Mouse (Mus musculus) heart, embryonic 14.5 days (tissue): Measurements from ENCODE around the gene Srsf4. TPM values are rescaled to one million over a fixed set of nuclear protein-coding genes. Genes with fewer than 3 reads are reported as not detected.

Source experiments
- ATAC-seq: fragments of 200-750 bp; cut with Nextera tagmentation; 2 replicates; pipeline ENCODE4 v1.8.0; 2017; ENCODE audit warnings: low read depth, moderate TSS enrichment; ENCODE audit not compliant: insufficient number of reproducible peaks, insufficient read depth, low FRiP score
- H3K27ac ChIP-seq, 2 experiments: fragments of 200-500 bp in 1 of 2; fragments of 300-500 bp in 1 of 2; sonication (generic) in 1 of 2; replicated peaks in 1 of 2; 2 replicates each; pipeline ENCODE4 v1.5.1; 2012 to 2014; ENCODE audit warnings: low read depth in 2 of 2, low read length in 2 of 2, control low read depth in 1 of 2, mild to moderate bottlenecking in 1 of 2, mixed read lengths in 1 of 2; ENCODE audit not compliant: control insufficient read depth in 1 of 2, insufficient read depth in 1 of 2
- H3K27me3 ChIP-seq: fragments of 300-500 bp; sonication (generic); 2 replicates; pipeline ENCODE4 v1.6.1; 2014; ENCODE audit warnings: mild to moderate bottlenecking, low read length, control low read depth; ENCODE audit not compliant: control insufficient read depth, insufficient read depth
- H3K36me3 ChIP-seq: fragments of 300-500 bp; sonication (generic); 2 replicates; pipeline ENCODE4 v1.6.1; 2014; ENCODE audit warnings: mild to moderate bottlenecking, control low read depth, low read length, mixed read lengths; ENCODE audit not compliant: control insufficient read depth, insufficient read depth
- H3K4me1 ChIP-seq, 2 experiments: fragments of 200-500 bp in 1 of 2; fragments of 300-500 bp in 1 of 2; sonication (generic) in 1 of 2; 2 replicates each; pipeline ENCODE4 v1.6.1; 2012 to 2014; ENCODE audit warnings: low read length in 2 of 2, control low read depth in 1 of 2, mixed read lengths in 1 of 2; ENCODE audit not compliant: control insufficient read depth in 2 of 2, insufficient read depth in 2 of 2
- H3K4me2 ChIP-seq: fragments of 300-500 bp; sonication (generic); 2 replicates; pipeline ENCODE4 v1.6.1; 2014; ENCODE audit warnings: mild to moderate bottlenecking, low read length
- H3K4me3 ChIP-seq, 2 experiments: fragments of 200-500 bp in 1 of 2; fragments of 300-500 bp in 1 of 2; sonication (generic) in 1 of 2; 2 replicates each; pipeline ENCODE4 v1.5.1; 2012 to 2014; ENCODE audit warnings: low read length in 2 of 2, mild to moderate bottlenecking in 2 of 2, control low read depth in 1 of 2, low read depth in 1 of 2, moderate library complexity in 1 of 2; ENCODE audit not compliant: control insufficient read depth in 1 of 2, insufficient read depth in 1 of 2
- H3K9ac ChIP-seq: fragments of 300-500 bp; sonication (generic); 2 replicates; pipeline ENCODE4 v1.6.1; 2014; ENCODE audit warnings: mild to moderate bottlenecking, low read length
- H3K9me3 ChIP-seq: fragments of 300-500 bp; sonication (generic); 2 replicates; pipeline ENCODE4 v1.6.1; 2016; ENCODE audit warnings: low read length, control low read depth; ENCODE audit not compliant: control insufficient read depth
- WGBS: fragments of 180-500 bp; shearing (Covaris S2); extraction: QIAGEN DNeasy Blood & Tissue Kit; methylation state at CpG from one replicate; pipeline ENCODE4 v1.1.7; 2014; 5-methylcytosine and 5-hydroxymethylcytosine counted together
- polyA plus RNA-seq: library from polyadenylated mRNA; unstranded; fragments of >200 nt; fragmentation: Nextera tagmentation; extraction: Ambion mirVana; gene quantifications from 2 replicates; pipeline ENCODE4 v1.2.1, GENCODE M21; 2014

Gene Srsf4
- polyA plus RNA-seq, 1 experiment from 2014 or later: 63.6 TPM

DNA sequence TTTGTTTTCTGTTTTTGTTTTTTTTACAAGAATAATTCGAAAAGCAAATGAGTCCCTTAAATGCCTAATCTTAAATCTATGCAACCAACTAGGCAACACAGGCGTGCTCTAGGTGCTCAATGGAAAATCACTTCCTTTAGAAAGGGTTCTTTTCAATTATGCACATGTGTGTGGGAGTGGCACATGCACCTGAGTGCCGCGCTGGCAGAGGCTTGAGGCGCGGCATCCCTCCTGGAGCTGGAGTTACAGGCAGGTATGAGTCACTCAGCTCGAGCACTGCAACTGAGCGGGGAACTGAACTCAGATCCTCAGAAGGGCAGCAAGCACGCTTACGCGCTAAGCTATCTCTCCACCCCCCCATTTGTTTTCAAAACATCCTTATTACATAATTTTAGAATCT, 74.4 kb downstream of the Srsf4 start:
- Histone ChIP-seq H3K9ac (no peak overlapping the region), H3K36me3 (peaks cover 4% of the 10 kb centered on the region; the same call in 1 of the 2 replicates), H3K4me3 (no peak overlapping the region), H3K9me3 (0 out of 2 replicates have a peak, but pooled peaks cover 3% of the 10 kb centered on the region), H3K27ac (no peak overlapping the region), H3K4me2 (no peak overlapping the region), H3K4me1 (peaks cover 2 to 4% of the 10 kb centered on the region in 2 experiments; a peak in 3 of 4 replicates), H3K27me3 (no peaks in the 10 kb centered on the region)
- WGBS: 93% methylated on average over 11 of the region's 11 CpGs
- no peak for ATAC-seq

DNA sequence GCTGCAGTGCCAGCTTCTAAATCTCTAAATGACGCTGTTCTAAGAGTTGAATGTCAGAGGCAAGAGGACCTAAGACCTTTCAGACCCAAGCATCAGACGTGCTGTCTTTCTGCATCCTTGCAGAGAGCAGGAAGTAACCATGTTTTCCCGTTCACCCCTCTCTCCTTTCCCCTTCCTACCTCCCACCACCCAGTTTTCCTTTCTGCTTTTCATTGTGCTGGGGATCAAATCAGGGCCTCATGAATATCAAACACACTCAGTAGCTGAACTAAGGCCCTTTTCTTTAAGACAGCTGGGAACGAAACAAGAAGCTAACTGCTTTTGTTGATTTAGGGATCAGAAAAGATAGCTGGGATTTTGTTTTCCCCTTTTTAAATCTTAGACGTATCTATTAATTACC, 76.5 kb downstream of the Srsf4 start:
- H3K4me3 ChIP-seq: no peak overlapping the region
- ATAC-seq: no peak
- WGBS: 58% methylated on average over 5 of the region's 5 CpGs
- 0 out of 2 replicates have a peak, but pooled peaks cover 3% of the 10 kb centered on the region for H3K9me3 ChIP-seq
- H3K27me3 ChIP-seq: no peaks in the 10 kb centered on the region
- H3K9ac ChIP-seq: no peak overlapping the region
- peaks cover 2 to 4% of the 10 kb centered on the region in 2 experiments; a peak in 3 of 4 replicates for H3K4me1 ChIP-seq
- peaks cover 12% of the 10 kb centered on the region for H3K36me3 ChIP-seq
- no peak overlapping the region for H3K27ac ChIP-seq
- H3K4me2 ChIP-seq: no peak overlapping the region

DNA sequence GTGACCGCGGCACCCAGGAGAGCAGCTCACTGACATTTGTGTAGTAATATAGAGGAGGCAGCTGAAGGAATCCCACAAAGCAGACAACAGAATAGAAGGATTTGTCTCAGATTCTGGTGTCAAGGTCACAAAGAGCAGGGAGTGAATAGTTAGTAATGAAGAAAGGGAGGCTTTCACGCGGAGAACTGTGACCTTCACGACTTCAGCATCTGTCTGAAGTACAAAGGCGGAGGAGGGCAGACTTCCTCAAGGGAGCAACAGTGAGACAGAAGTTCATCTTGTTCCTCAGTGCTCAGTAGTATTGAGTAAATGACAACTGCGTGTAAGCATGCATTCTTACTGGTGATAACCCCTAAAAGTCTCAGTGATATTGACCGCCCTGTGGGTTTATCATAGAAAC, 77.2 kb downstream of the Srsf4 start:
- Histone ChIP-seq H3K27me3 (no peaks in the 10 kb centered on the region), H3K4me3 (no peak overlapping the region), H3K9me3 (0 out of 2 replicates have a peak, but pooled peaks cover 3% of the 10 kb centered on the region), H3K36me3 (peaks cover 17% of the 10 kb centered on the region), H3K9ac (no peak overlapping the region), H3K4me2 (no peak overlapping the region), H3K4me1 (peaks cover 2 to 4% of the 10 kb centered on the region in 2 experiments; a peak in 3 of 4 replicates), H3K27ac (no peak overlapping the region)
- no peak for ATAC-seq
- 62% methylated on average over 8 of the region's 8 CpGs for WGBS

Other genes starting within 250 kb of the Srsf4 start
- 1.2 and 1.5 TPM in 2 replicates for gene Ptpru, start 35.3 kb upstream of the Srsf4 start, polyA plus RNA-seq
- gene Mecr, start 30.1 kb upstream of the Srsf4 start, polyA plus RNA-seq: 39.1 and 44.1 TPM in 2 replicates
- gene Tmem200b, start 48.2 kb downstream of the Srsf4 start, polyA plus RNA-seq: 3.6 and 4.3 TPM in 2 replicates
- 0.20 TPM in 2 replicates for gene Gm10300, start 201.1 kb downstream of the Srsf4 start, polyA plus RNA-seq
- 45.7 and 59.0 TPM in 2 replicates for gene Epb41, start 201.7 kb downstream of the Srsf4 start, polyA plus RNA-seq